Mouse (Mus musculus): Measurements from ENCODE around the gene Nfe2. TPM values are rescaled to one million over a fixed set of nuclear protein-coding genes. Genes with fewer than 3 reads are reported as not detected.

Gene Nfe2
- polyA plus RNA-seq, 1 experiment from 2014 or later: 10.5 TPM

- H3K4me1 ChIP-seq (ENCODE audit: insufficient read depth, low read depth, low read length): no peaks in the 10 kb centered on the region
- WGBS: 1% methylated on average over 47 of the region's 47 CpGs
- peak; percentile 100 for DNase-seq (ENCODE audit: low spot score)
- peak within 1 kb of the TSS; percentile 94 for H3K27ac ChIP-seq (ENCODE audit: low read length)
- peak within 1 kb of the TSS; percentile 56 for H3K4me2 ChIP-seq (replicated peaks; ENCODE audit: low read depth, low read length)
- H3K9me3 ChIP-seq (ENCODE audit: low read length): no peaks in the 10 kb centered on the region
- ATAC-seq: peak; percentile 90
- peak; percentile 67 for TF ChIP-seq EP300 (IDR thresholded peaks at IDR 0.05)
- TF ChIP-seq CTCF (IDR thresholded peaks at IDR 0.05): no peak
- H3K4me3 ChIP-seq (ENCODE audit: low read depth, low read length): peak within 1 kb of the TSS; percentile 69
- H3K36me3 ChIP-seq (ENCODE audit: insufficient read depth, low read length): peaks cover 7% of the 10 kb centered on the region
- no peaks in the 10 kb centered on the region for H3K27me3 ChIP-seq (replicated peaks; ENCODE audit: insufficient read depth, low read length)
- H3K9ac ChIP-seq (replicated peaks; ENCODE audit: low read depth): peak within 1 kb of the TSS; percentile 72
Observed at GRCm38 (mm10) chr15:103240160-103241028, 17.8 kb downstream of the Nfe2 start, which contains the start of gene Hnrnpa1. TSS of gene Hnrnpa1 (plus strand) at chr15:103240432.

- Histone ChIP-seq H3K4me1 (ENCODE audit: insufficient read depth, low read depth, low read length) (no peaks in the 10 kb centered on the region), H3K27ac (ENCODE audit: low read length) (peak within 1 kb of the TSS; percentile 94), H3K4me3 (ENCODE audit: low read depth, low read length) (peak within 1 kb of the TSS; percentile 69), H3K9ac (replicated peaks; ENCODE audit: low read depth) (peak within 1 kb of the TSS; percentile 72), H3K27me3 (replicated peaks; ENCODE audit: insufficient read depth, low read length) (no peaks in the 10 kb centered on the region), H3K9me3 (ENCODE audit: low read length) (no peaks in the 10 kb centered on the region), H3K4me2 (replicated peaks; ENCODE audit: low read depth, low read length) (peak within 1 kb of the TSS; percentile 56), H3K36me3 (ENCODE audit: insufficient read depth, low read length) (peaks cover 7% of the 10 kb centered on the region; the same call in 1 of the 2 replicates)
- ATAC-seq (peak; percentile 94), DNase-seq (ENCODE audit: low spot score) (peak; percentile 100)
- TF ChIP-seq CTCF (IDR thresholded peaks at IDR 0.05) (peak; percentile 26), EP300 (IDR thresholded peaks at IDR 0.05) (no peak)
- under 1% methylated on average over 39 of the region's 39 CpGs for WGBS
Observed at GRCm38 (mm10) chr15:103239685-103240159, 18.5 kb downstream of the Nfe2 start, which contains the start of gene Cbx5. TSS of gene Cbx5 (minus strand) at chr15:103239816.

DNA sequence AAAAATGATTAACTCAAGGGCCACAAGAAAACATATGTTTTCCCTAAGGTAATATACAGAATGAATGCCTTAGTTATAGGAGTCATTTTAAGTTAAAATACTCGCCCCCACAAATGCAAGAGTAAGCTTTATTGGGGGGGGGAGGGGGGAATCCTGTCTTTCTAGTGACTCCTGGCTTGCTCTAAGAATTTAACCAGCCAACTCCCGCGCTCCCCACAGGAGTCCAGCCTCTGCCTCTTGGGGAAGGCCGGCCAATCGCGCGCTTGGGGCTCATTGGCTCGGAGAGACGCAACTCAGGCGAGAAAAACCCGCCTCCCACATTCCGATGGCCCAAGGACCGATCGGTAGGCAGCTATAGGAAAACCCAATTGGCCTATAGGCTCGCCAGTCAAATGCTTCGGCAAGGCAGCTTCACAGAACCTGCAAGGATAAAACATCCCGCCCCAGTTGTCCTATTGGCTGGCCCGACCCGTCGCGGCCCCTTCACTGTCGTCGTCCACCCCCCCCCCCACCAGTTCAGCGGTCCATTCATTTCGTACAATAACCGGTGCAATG lies 19.0 kb downstream of the Nfe2 start:
- no peaks in the 10 kb centered on the region for H3K27me3 ChIP-seq (replicated peaks; ENCODE audit: insufficient read depth, low read length)

DNA sequence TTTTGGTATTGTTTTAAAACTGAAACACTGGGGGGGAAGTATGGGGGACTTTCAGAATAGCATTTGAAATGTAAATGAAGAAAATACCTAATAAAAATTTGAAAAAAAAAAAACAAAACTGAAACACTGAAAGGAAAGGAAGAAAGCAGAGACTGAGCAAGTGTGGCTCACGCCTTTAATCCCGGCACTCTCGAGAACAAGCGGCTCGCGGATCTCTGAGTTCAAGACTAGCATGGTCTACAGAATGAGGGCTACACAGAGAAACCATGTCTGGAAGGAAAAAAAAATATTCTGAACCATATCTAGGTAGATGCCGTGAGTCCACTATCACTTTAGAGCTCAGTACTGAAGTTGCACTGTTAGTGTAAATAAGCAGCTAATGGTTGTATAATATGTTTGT lies 20.9 kb downstream of the Nfe2 start:
- no peak for TF ChIP-seq EP300 (IDR thresholded peaks at IDR 0.05)
- TF ChIP-seq CTCF (IDR thresholded peaks at IDR 0.05): no peak
- no peak for DNase-seq (ENCODE audit: low spot score)

More for the DNA sequence above, 19.0 kb downstream of the Nfe2 start:
- Histone ChIP-seq H3K36me3 (ENCODE audit: insufficient read depth, low read length) (peaks cover 7% of the 10 kb centered on the region; the same call in 1 of the 2 replicates), H3K4me3 (ENCODE audit: low read depth, low read length) (peak overlapping the region; percentile 69), H3K4me2 (replicated peaks; ENCODE audit: low read depth, low read length) (peak overlapping the region; percentile 52), H3K27ac (ENCODE audit: low read length) (peak overlapping the region; percentile 94), H3K9me3 (ENCODE audit: low read length) (no peaks in the 10 kb centered on the region), H3K4me1 (ENCODE audit: insufficient read depth, low read depth, low read length) (no peaks in the 10 kb centered on the region), H3K9ac (replicated peaks; ENCODE audit: low read depth) (peak overlapping the region; percentile 3; the same call in 1 of the 2 replicates)
- no peak for TF ChIP-seq CTCF (IDR thresholded peaks at IDR 0.05)
- no peak for TF ChIP-seq EP300 (IDR thresholded peaks at IDR 0.05)
- under 1% methylated on average over 26 of the region's 26 CpGs for WGBS
- peak; percentile 82 for ATAC-seq
- DNase-seq (ENCODE audit: low spot score): peak; percentile 98

DNA sequence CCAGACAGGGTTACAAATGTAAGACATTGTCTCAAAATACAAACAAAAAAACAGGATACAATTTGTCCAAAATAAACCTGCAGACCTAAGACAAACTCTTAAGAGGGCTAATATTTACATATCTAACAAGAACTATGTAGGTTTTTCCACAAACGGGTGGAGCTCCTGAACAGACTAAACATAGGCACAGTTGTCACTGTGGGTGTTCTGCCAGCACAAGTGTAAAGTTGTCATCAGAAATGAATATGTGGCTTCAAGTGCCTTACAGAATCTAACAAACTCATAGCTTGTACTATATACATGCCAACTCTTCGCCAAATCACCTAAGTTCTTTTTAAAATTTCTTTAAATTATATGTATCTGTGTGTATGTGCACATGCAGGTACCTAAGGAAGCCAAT lies 25.1 kb downstream of the Nfe2 start:
- DNase-seq (ENCODE audit: low spot score): no peak
- H3K4me2 ChIP-seq (replicated peaks; ENCODE audit: low read depth, low read length): no peak overlapping the region
- no peak for TF ChIP-seq EP300 (IDR thresholded peaks at IDR 0.05)
- no peak for TF ChIP-seq CTCF (IDR thresholded peaks at IDR 0.05)
- 51% methylated on average over 2 of the region's 2 CpGs for WGBS
- H3K27ac ChIP-seq (ENCODE audit: low read length): no peak overlapping the region
- ATAC-seq: no peak
- H3K27me3 ChIP-seq (replicated peaks; ENCODE audit: insufficient read depth, low read length): no peaks in the 10 kb centered on the region
- no peaks in the 10 kb centered on the region for H3K9me3 ChIP-seq (ENCODE audit: low read length)
- peaks cover 3% of the 10 kb centered on the region; the same call in 1 of the 2 replicates for H3K4me1 ChIP-seq (ENCODE audit: insufficient read depth, low read depth, low read length)
- no peak overlapping the region for H3K9ac ChIP-seq (replicated peaks; ENCODE audit: low read depth)
- no peak overlapping the region for H3K4me3 ChIP-seq (ENCODE audit: low read depth, low read length)
- no peaks in the 10 kb centered on the region for H3K36me3 ChIP-seq (ENCODE audit: insufficient read depth, low read length)

More for the DNA sequence above, 20.9 kb downstream of the Nfe2 start:
- Histone ChIP-seq H3K4me1 (ENCODE audit: insufficient read depth, low read depth, low read length) (no peaks in the 10 kb centered on the region), H3K4me3 (ENCODE audit: low read depth, low read length) (no peak overlapping the region), H3K27me3 (replicated peaks; ENCODE audit: insufficient read depth, low read length) (no peaks in the 10 kb centered on the region), H3K4me2 (replicated peaks; ENCODE audit: low read depth, low read length) (no peak overlapping the region), H3K36me3 (ENCODE audit: insufficient read depth, low read length) (no peaks in the 10 kb centered on the region), H3K27ac (ENCODE audit: low read length) (no peak overlapping the region), H3K9me3 (ENCODE audit: low read length) (no peaks in the 10 kb centered on the region), H3K9ac (replicated peaks; ENCODE audit: low read depth) (no peak overlapping the region)
- no peak for ATAC-seq
- WGBS: 83% methylated on average over 7 of the region's 7 CpGs

DNA sequence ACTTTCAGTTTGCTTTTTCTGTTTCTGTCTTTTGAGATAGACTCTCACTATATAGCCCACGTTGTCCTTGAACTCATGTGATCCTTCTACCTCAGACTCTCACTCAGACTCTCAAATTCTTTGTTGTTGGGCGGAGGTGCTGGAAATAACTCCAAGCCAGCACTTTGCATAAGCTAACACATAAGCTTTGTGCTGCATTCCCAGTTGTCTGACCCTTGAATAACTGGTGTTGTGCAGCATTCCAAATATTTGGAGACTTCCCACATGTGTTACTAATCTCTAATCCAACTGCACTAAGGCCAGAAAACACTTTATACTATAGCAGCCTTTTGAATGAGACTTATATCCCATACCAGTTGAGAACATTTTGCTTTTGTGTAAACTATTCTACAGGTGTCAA lies 29.3 kb downstream of the Nfe2 start:
- Histone ChIP-seq H3K4me3 (ENCODE audit: low read depth, low read length) (no peak overlapping the region), H3K9ac (replicated peaks; ENCODE audit: low read depth) (no peak overlapping the region), H3K9me3 (ENCODE audit: low read length) (no peaks in the 10 kb centered on the region), H3K4me1 (ENCODE audit: insufficient read depth, low read depth, low read length) (peaks cover 3% of the 10 kb centered on the region; the same call in 1 of the 2 replicates), H3K4me2 (replicated peaks; ENCODE audit: low read depth, low read length) (no peak overlapping the region), H3K27ac (ENCODE audit: low read length) (peak overlapping the region; percentile 11; the same call in 1 of the 2 replicates), H3K36me3 (ENCODE audit: insufficient read depth, low read length) (no peaks in the 10 kb centered on the region), H3K27me3 (replicated peaks; ENCODE audit: insufficient read depth, low read length) (no peaks in the 10 kb centered on the region)
- peak; percentile 66 for DNase-seq (ENCODE audit: low spot score)
- ATAC-seq: peak; percentile 65
- 39% methylated on average over 2 of the region's 2 CpGs for WGBS
- TF ChIP-seq EP300 (IDR thresholded peaks at IDR 0.05) (peak; percentile 35; the same call in 1 of the 2 replicates), CTCF (IDR thresholded peaks at IDR 0.05) (no peak)

Data from lung, postnatal 0 days (tissue).